Mouse (Mus musculus) embryo, embryonic 10 days (tissue): ENCODE results near the gene Ncs1.

Experiments
- DNase-seq: peaks from one replicate; pipeline ENCODE4 v3.0.0-alpha.2; 2015; ENCODE audit warnings: low spot score

Gene Ncs1

GRCm38 (mm10) chr2:31244216-31244615 lies 1.4 kb upstream of the Ncs1 start:
- no peak for DNase-seq

- DNase-seq: no peak
Measured at GRCm38 (mm10) chr2:31245051-31245450, 572 bp upstream of the Ncs1 start.

- DNase-seq: peak; percentile 56
Measured at GRCm38 (mm10) chr2:31246251-31246971, 788 bp downstream of the Ncs1 start.

GRCm38 (mm10) chr2:31248856-31249255 lies 3.2 kb downstream of the Ncs1 start:
- no peak for DNase-seq

- no peak for DNase-seq
Measured at GRCm38 (mm10) chr2:31252167-31252566, 6.5 kb downstream of the Ncs1 start.

GRCm38 (mm10) chr2:31253463-31253862 lies 7.8 kb downstream of the Ncs1 start:
- DNase-seq: no peak

- DNase-seq: no peak
Measured at GRCm38 (mm10) chr2:31254806-31255205, 9.2 kb downstream of the Ncs1 start.

- peak; percentile 82 for DNase-seq
Measured at GRCm38 (mm10) chr2:31255952-31256938, 10.6 kb downstream of the Ncs1 start.

- no peak for DNase-seq
Measured at GRCm38 (mm10) chr2:31257096-31257495, 11.5 kb downstream of the Ncs1 start.

- peak; percentile 65 for DNase-seq
Measured at GRCm38 (mm10) chr2:31258609-31259366, 13.2 kb downstream of the Ncs1 start.

- DNase-seq: no peak
Measured at GRCm38 (mm10) chr2:31259367-31259920, 13.8 kb downstream of the Ncs1 start.

GRCm38 (mm10) chr2:31260549-31260948 lies 14.9 kb downstream of the Ncs1 start:
- no peak for DNase-seq

GRCm38 (mm10) chr2:31263039-31263461 lies 17.4 kb downstream of the Ncs1 start:
- no peak for DNase-seq

GRCm38 (mm10) chr2:31263746-31264378 lies 18.2 kb downstream of the Ncs1 start:
- peak; percentile 51 for DNase-seq

- DNase-seq: peak; percentile 39
Measured at GRCm38 (mm10) chr2:31267447-31267846, 21.8 kb downstream of the Ncs1 start.

GRCm38 (mm10) chr2:31268631-31269030 lies 23.0 kb downstream of the Ncs1 start:
- DNase-seq: no peak

GRCm38 (mm10) chr2:31269188-31269587 lies 23.6 kb downstream of the Ncs1 start:
- DNase-seq: no peak

- DNase-seq: no peak
Measured at GRCm38 (mm10) chr2:31269847-31270246, 24.2 kb downstream of the Ncs1 start.

GRCm38 (mm10) chr2:31270470-31270869 lies 24.8 kb downstream of the Ncs1 start:
- no peak for DNase-seq

GRCm38 (mm10) chr2:31271071-31271470 lies 25.4 kb downstream of the Ncs1 start:
- no peak for DNase-seq

- no peak for DNase-seq
Measured at GRCm38 (mm10) chr2:31274993-31275392, 29.4 kb downstream of the Ncs1 start.
